Mouse (Mus musculus): Measurements from ENCODE around the gene Polk. TPM values are rescaled to one million over a fixed set of nuclear protein-coding genes. Genes with fewer than 3 reads are reported as not detected.

The Polk gene
- total and polyA plus RNA-seq, 2 experiments from 2014 or later = 4.0 to 4.4 TPM

DNA sequence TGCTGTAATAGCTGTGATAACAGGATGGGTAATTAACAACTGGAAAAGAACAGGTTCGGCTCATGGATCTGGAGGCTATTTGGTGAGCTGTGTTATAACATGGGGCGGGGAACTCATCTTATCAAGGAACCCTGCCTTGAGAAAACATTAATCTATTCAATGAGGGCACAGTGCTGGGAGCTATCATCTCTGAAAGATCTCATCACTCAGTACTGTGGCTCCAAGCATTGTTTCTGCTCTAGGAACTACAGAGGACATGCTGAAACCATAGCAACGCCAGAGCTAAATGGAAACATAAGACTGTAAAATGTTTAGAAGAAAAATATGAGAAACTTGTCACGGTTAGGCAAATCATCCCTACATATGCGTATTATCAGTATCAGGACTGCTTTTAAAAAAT, 84.4 kb downstream of the Polk start:
- TF ChIP-seq CTCF (IDR thresholded peaks at IDR 0.05; ENCODE audit: low read depth) = no peak
- no peaks in the 10 kb centered on the region for H3K27me3 ChIP-seq (ENCODE audit: insufficient read depth, low read length)
- 75% methylated on average over 5 of the region's 5 CpGs for WGBS
- no peak overlapping the region for H3K4me2 ChIP-seq (ENCODE audit: low read depth, low read length)
- peak; percentile 30 for DNase-seq (ENCODE audit: low spot score)
- no peaks in the 10 kb centered on the region for H3K9me3 ChIP-seq (ENCODE audit: low read length)
- no peak overlapping the region for H3K4me3 ChIP-seq (ENCODE audit: low read length)
- H3K27ac ChIP-seq = no peak overlapping the region
- no peak overlapping the region for H3K9ac ChIP-seq (replicated peaks; ENCODE audit: low read length)
- no peaks in the 10 kb centered on the region for H3K4me1 ChIP-seq (ENCODE audit: insufficient read depth, low read length)
- ATAC-seq = 0 out of 2 replicates have a peak, but pooled peaks have one; percentile 53
- no peaks in the 10 kb centered on the region for H3K36me3 ChIP-seq (ENCODE audit: insufficient read depth, low read length)

DNA sequence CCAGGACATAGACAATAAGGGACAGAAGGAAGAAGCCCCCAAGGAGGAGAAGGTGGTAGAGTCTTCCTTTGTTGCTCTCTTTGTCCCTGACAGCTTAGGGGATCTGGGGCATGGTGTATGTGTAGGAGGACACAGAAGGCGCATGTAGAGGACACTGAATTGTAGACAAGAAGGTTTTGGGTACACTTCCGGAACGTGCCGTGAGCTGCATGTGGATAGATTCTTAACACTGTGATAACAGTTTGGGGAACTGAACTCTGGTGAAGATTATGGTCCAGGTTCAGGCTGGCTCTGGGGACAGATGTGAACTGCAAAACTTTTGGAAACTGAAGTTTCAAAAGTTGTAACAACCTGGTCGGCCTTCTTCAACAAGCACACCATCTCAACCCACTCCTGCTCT, 84.8 kb downstream of the Polk start:
- TF ChIP-seq CTCF (IDR thresholded peaks at IDR 0.05; ENCODE audit: low read depth) = no peak
- DNase-seq (ENCODE audit: low spot score) (no peak), ATAC-seq (no peak)
- Histone ChIP-seq H3K27me3 (ENCODE audit: insufficient read depth, low read length) (no peaks in the 10 kb centered on the region), H3K27ac (no peak overlapping the region), H3K4me1 (ENCODE audit: insufficient read depth, low read length) (no peaks in the 10 kb centered on the region), H3K4me3 (ENCODE audit: low read length) (no peak overlapping the region), H3K9me3 (ENCODE audit: low read length) (no peaks in the 10 kb centered on the region), H3K36me3 (ENCODE audit: insufficient read depth, low read length) (no peaks in the 10 kb centered on the region), H3K4me2 (ENCODE audit: low read depth, low read length) (no peak overlapping the region), H3K9ac (replicated peaks; ENCODE audit: low read length) (no peak overlapping the region)
- whole genome bisulfite sequencing = 92% methylated on average over 5 of the region's 5 CpGs

DNA sequence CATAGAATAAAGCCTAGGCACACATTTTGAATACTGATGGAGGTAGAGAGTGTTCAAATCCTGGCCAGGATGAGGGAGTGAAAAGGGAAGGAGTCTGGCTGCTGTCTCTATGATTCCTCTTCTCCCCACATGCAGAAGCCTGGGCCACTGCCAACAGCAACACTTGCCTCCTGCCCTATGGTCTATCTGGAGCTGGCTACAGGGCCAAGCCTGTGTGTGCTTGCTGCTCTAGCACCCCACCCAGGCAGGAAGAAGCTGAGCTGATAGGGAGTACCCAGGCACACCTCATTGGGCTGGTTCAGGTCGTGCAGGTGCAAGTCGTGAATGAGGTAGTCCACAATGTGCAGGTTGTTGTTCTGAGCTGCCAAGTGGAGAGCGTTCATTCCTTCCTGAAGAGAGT, 88.1 kb downstream of the Polk start:
- H3K27me3 ChIP-seq (ENCODE audit: insufficient read depth, low read length) = no peaks in the 10 kb centered on the region
- TF ChIP-seq CTCF (IDR thresholded peaks at IDR 0.05; ENCODE audit: low read depth) = no peak
- H3K36me3 ChIP-seq (ENCODE audit: insufficient read depth, low read length) = no peaks in the 10 kb centered on the region
- H3K4me3 ChIP-seq (ENCODE audit: low read length) = no peak overlapping the region
- DNase-seq (ENCODE audit: low spot score) (no peak), ATAC-seq (no peak)
- no peak overlapping the region for H3K9ac ChIP-seq (replicated peaks; ENCODE audit: low read length)
- 81% methylated on average over 3 of the region's 3 CpGs for WGBS
- H3K4me2 ChIP-seq (ENCODE audit: low read depth, low read length) = no peak overlapping the region
- no peaks in the 10 kb centered on the region for H3K4me1 ChIP-seq (ENCODE audit: insufficient read depth, low read length)
- H3K27ac ChIP-seq = no peak overlapping the region
- no peaks in the 10 kb centered on the region for H3K9me3 ChIP-seq (ENCODE audit: low read length)

GRCm38 (mm10) chr13:96452621-96453020, 89.8 kb downstream of the Polk start:
- ATAC-seq (no peak), DNase-seq (ENCODE audit: low spot score) (no peak)
- Histone ChIP-seq H3K27me3 (ENCODE audit: insufficient read depth, low read length) (no peaks in the 10 kb centered on the region), H3K9me3 (ENCODE audit: low read length) (no peaks in the 10 kb centered on the region), H3K27ac (no peak overlapping the region), H3K36me3 (ENCODE audit: insufficient read depth, low read length) (no peaks in the 10 kb centered on the region), H3K9ac (replicated peaks; ENCODE audit: low read length) (no peak overlapping the region), H3K4me2 (ENCODE audit: low read depth, low read length) (no peak overlapping the region), H3K4me1 (ENCODE audit: insufficient read depth, low read length) (no peaks in the 10 kb centered on the region), H3K4me3 (ENCODE audit: low read length) (no peak overlapping the region)
- no peak for TF ChIP-seq CTCF (IDR thresholded peaks at IDR 0.05; ENCODE audit: low read depth)
- WGBS = 94% methylated on average over 3 of the region's 3 CpGs

DNA sequence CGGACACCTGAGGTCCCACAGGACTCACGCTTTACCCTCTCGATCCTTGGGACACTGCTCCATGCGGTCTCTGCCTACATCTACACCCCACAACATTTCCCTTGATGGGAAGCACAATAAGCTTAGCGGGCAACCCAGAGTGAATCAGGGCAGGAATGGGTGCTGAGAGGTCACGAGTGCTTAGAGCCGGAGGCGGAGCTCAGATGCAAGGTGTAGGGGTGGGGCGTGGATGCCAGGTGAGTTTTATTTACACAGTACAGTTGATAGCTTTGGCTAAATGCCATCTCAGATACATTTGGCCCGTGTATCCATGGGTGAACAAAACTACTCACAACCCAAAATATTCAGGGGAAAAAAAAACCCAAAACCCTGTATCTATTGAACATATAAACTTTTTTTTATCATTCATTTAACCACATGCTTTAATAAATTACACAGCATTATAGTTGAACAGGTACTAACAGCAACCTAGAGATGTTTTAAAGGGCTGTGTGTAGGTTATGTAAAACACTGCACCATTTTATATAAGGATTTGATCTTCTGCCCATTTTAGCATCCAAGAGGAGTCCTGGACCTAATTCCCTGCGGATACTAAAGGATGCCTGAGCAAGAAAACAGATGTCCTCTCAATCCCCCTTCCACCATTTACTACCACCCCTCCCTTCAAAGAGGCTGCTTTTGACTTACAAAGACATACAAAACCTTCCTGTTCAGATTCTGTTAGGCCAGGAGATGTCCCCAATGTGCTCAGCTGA, 90.8 kb downstream of the Polk start:
- Histone ChIP-seq H3K4me3 (ENCODE audit: low read length) (no peak overlapping the region), H3K4me2 (ENCODE audit: low read depth, low read length) (no peak overlapping the region), H3K9me3 (ENCODE audit: low read length) (no peaks in the 10 kb centered on the region), H3K36me3 (ENCODE audit: insufficient read depth, low read length) (no peaks in the 10 kb centered on the region), H3K27ac (no peak overlapping the region), H3K9ac (replicated peaks; ENCODE audit: low read length) (no peak overlapping the region), H3K4me1 (ENCODE audit: insufficient read depth, low read length) (no peaks in the 10 kb centered on the region), H3K27me3 (ENCODE audit: insufficient read depth, low read length) (no peaks in the 10 kb centered on the region)
- no peak for DNase-seq (ENCODE audit: low spot score)
- no peak for TF ChIP-seq CTCF (IDR thresholded peaks at IDR 0.05; ENCODE audit: low read depth)
- ATAC-seq = no peak
- WGBS = 90% methylated on average over 11 of the region's 11 CpGs

- Histone ChIP-seq H3K4me3 (ENCODE audit: low read length) (no peak overlapping the region), H3K9ac (replicated peaks; ENCODE audit: low read length) (no peak overlapping the region), H3K9me3 (ENCODE audit: low read length) (no peaks in the 10 kb centered on the region), H3K27me3 (ENCODE audit: insufficient read depth, low read length) (no peaks in the 10 kb centered on the region), H3K4me1 (ENCODE audit: insufficient read depth, low read length) (no peaks in the 10 kb centered on the region), H3K4me2 (ENCODE audit: low read depth, low read length) (no peak overlapping the region), H3K36me3 (ENCODE audit: insufficient read depth, low read length) (no peaks in the 10 kb centered on the region), H3K27ac (no peak overlapping the region)
- 94% methylated on average over 7 of the region's 7 CpGs for WGBS
- no peak for TF ChIP-seq CTCF (IDR thresholded peaks at IDR 0.05; ENCODE audit: low read depth)
- ATAC-seq (no peak), DNase-seq (ENCODE audit: low spot score) (no peak)
Measured at GRCm38 (mm10) chr13:96450869-96451268, 91.5 kb downstream of the Polk start.

- no peak for ATAC-seq
Measured at GRCm38 (mm10) chr13:96450205-96450856, 92.0 kb downstream of the Polk start.

More at GRCm38 (mm10) chr13:96450205-96450856, 92.0 kb downstream of the Polk start:
- Histone ChIP-seq H3K27ac (no peak overlapping the region), H3K4me1 (ENCODE audit: insufficient read depth, low read length) (no peaks in the 10 kb centered on the region), H3K9ac (replicated peaks; ENCODE audit: low read length) (no peak overlapping the region), H3K36me3 (ENCODE audit: insufficient read depth, low read length) (no peaks in the 10 kb centered on the region), H3K4me3 (ENCODE audit: low read length) (no peak overlapping the region), H3K27me3 (ENCODE audit: insufficient read depth, low read length) (no peaks in the 10 kb centered on the region), H3K4me2 (ENCODE audit: low read depth, low read length) (no peak overlapping the region), H3K9me3 (ENCODE audit: low read length) (no peaks in the 10 kb centered on the region)
- TF ChIP-seq CTCF (IDR thresholded peaks at IDR 0.05; ENCODE audit: low read depth) = no peak
- 85% methylated on average over 11 of the region's 11 CpGs for WGBS
- no peak for DNase-seq (ENCODE audit: low spot score)
